In the genomic region with DNA sequence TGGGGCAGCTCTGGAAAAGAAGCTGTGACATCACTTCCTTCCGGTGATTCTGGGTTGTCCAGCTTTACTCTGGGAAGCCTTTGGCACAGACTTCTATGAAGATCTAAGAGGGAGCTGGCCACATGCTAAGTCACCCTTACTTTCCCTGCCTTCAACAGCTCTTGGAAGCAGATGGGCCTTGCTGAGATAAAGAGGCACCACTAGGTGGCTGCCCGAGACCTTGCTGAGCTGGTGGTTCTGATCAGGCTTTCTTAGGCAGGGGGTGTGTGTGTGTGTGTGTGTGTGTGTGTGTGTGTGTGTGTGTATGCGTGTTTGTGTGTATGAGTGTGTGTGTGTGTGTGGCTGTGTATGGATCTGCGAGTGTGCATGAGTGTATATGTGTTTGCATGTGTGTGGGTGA, we compare ENCODE assay signal across 8 mouse cellular contexts. TPM values are rescaled to one million over a fixed set of nuclear protein-coding genes. Genes with fewer than 3 reads are reported as not detected.
A peak's percentile ranks its signal among the peaks of the same experiment; 100 is the strongest.
DNase-seq lines count a peak whose midpoint lies in the region; ATAC-seq and TF ChIP-seq lines count a peak whose summit lies in the region.

No protein-coding gene starts in this region.

- H3K4me2 ChIP-seq in lung, embryonic 16.5 days (ENCODE audit: low read depth, low read length) = no peak overlapping the region

- H3K36me3 ChIP-seq in thymus, adult 2 months (ENCODE audit: control insufficient read depth, insufficient read depth, low read length) = no peaks in the 10 kb centered on the region
- H3K36me3 ChIP-seq in lung, embryonic 16.5 days (ENCODE audit: control insufficient read depth, insufficient read depth, low read length) = no peaks in the 10 kb centered on the region

- TF ChIP-seq CTCF in thymus, adult 2 months (IDR thresholded peaks at IDR 0.05; ENCODE audit: borderline replicate concordance, control insufficient read depth, extremely low read depth, insufficient read depth, low read length, poor library complexity) = peak; percentile 41; the same call in 1 of the 2 replicates

- H3K9ac ChIP-seq in lung, embryonic 16.5 days (ENCODE audit: low read length) = no peak overlapping the region

- 51% methylated on average over 4 of the region's 4 CpGs for WGBS in thymus, adult 2 months
- WGBS in lung, embryonic 16.5 days = 12% methylated on average over 4 of the region's 4 CpGs

- intact Hi-C loops in heart, postnatal 14 days (cut with DNase I) = loop anchor here (2.0 to 5.0 kb wide), 3 partner anchors 58 to 126 kb away; no protein-coding TSS in a partner anchor

- no peaks in the 10 kb centered on the region for H3K9me3 ChIP-seq in lung, embryonic 16.5 days (ENCODE audit: control insufficient read depth, low read length)

- no peaks in the 10 kb centered on the region for H3K27me3 ChIP-seq in thymus, adult 2 months (ENCODE audit: control insufficient read depth, insufficient read depth, low read length)
- H3K27me3 ChIP-seq in lung, embryonic 16.5 days (ENCODE audit: control insufficient read depth, insufficient read depth, low read depth, low read length) = no peaks in the 10 kb centered on the region

- no peak for DNase-seq in thymus, adult 2 months
- DNase-seq in thymus, adult 18-20 months = no peak
- peak; percentile 82 for DNase-seq in embryo, embryonic 11 days
- DNase-seq in heart, postnatal 14 days = peak; percentile 45 to 62
- peak; percentile 68 to 81 for DNase-seq in kidney, postnatal 4 days
- peak; percentile 61 for DNase-seq in right cerebral cortex, adult 18-20 months

- no peak overlapping the region for H3K27ac ChIP-seq in thymus, adult 2 months (ENCODE audit: control insufficient read depth, insufficient read depth, low read length)
- H3K27ac ChIP-seq in lung, embryonic 16.5 days (ENCODE audit: low read length) = no peak overlapping the region

- no peaks in the 10 kb centered on the region for H3K4me1 ChIP-seq in thymus, adult 2 months (replicated peaks; ENCODE audit: control insufficient read depth, insufficient read depth, low read length)
- peaks cover 35% of the 10 kb centered on the region for H3K4me1 ChIP-seq in lung, embryonic 16.5 days (replicated peaks; ENCODE audit: control insufficient read depth, insufficient read depth, low read length)

- peak; percentile 12; the same call in 1 of the 2 replicates for ATAC-seq in lung, embryonic 16.5 days (ENCODE audit: low read depth)
- no peak for ATAC-seq in megakaryocyte, adult 5-6 weeks (ENCODE audit: poor library complexity, severe bottlenecking)

- no peak overlapping the region for H3K4me3 ChIP-seq in thymus, adult 2 months (ENCODE audit: control insufficient read depth, insufficient read depth, low read length)
- H3K4me3 ChIP-seq in lung, embryonic 16.5 days (ENCODE audit: low read length) = no peak overlapping the region

- TF ChIP-seq POLR2A in thymus, adult 2 months (IDR thresholded peaks at IDR 0.05; ENCODE audit: control insufficient read depth, extremely low read depth, insufficient read depth, low read length, poor library complexity) = no peak

RNA-seq across cellular contexts. Expression of a gene that starts 13.4 kb away (rescaled TPM):
- polyA plus RNA-seq in thymus, adult 2 months (2012; rRNA removed) = 5.8 and 6.6 TPM in 2 replicates
- 1 to 10 TPM; 3.3 to 3.7 TPM for total RNA-seq in heart, postnatal 14 days (2021)
- polyA plus RNA-seq in lung, embryonic 16.5 days (2015; fragmentation: Nextera tagmentation; extraction: Ambion mirVana) = 8.6 and 9.3 TPM in 2 replicates
- 1.1 TPM in 2 replicates for total RNA-seq in megakaryocyte, adult 5-6 weeks (2015)
- total RNA-seq in megakaryocyte, adult 5-6 weeks (2017) = 0.99 and 2.6 TPM in 2 replicates

Comparison
In these comparisons a context has a peak if more than half of its experiments do, and no peak if none do; other contexts are left out.
1. DNase-seq: peak in embryo, embryonic 11 days (single experiment), heart, postnatal 14 days (2 of 2), kidney, postnatal 4 days (2 of 2) and right cerebral cortex, adult 18-20 months (single experiment); none in thymus, adult 2 months (single experiment) and thymus, adult 18-20 months (0 of 2).